Mouse (Mus musculus): ENCODE measurements around the gene Myh13. TPM values are rescaled to one million over a fixed set of nuclear protein-coding genes. Genes with fewer than 3 reads are reported as not detected.

Gene Myh13
- polyA plus RNA-seq, 1 experiment = not detected

- Histone ChIP-seq H3K4me3 (ENCODE audit: insufficient read depth, low read length) (no peak overlapping the region), H3K4me1 (ENCODE audit: control insufficient read depth, insufficient read depth, low read length) (no peaks in the 10 kb centered on the region; the same call in 1 of the 2 replicates), H3K27ac (ENCODE audit: insufficient read depth, low read length) (no peak overlapping the region)
- TF ChIP-seq CTCF (IDR thresholded peaks at IDR 0.05; ENCODE audit: borderline replicate concordance, insufficient read depth, low read length) (no peak), POLR2A (IDR thresholded peaks at IDR 0.05; ENCODE audit: low read depth, low read length) (no peak)
Observed at GRCm38 (mm10) chr11:67353011-67353410, 31.6 kb downstream of the Myh13 start.

GRCm38 (mm10) chr11:67358031-67358430 lies 36.6 kb downstream of the Myh13 start:
- no peak overlapping the region for H3K4me3 ChIP-seq (ENCODE audit: insufficient read depth, low read length)
- no peaks in the 10 kb centered on the region for H3K4me1 ChIP-seq (ENCODE audit: control insufficient read depth, insufficient read depth, low read length)
- TF ChIP-seq CTCF (IDR thresholded peaks at IDR 0.05; ENCODE audit: borderline replicate concordance, insufficient read depth, low read length) (no peak), POLR2A (IDR thresholded peaks at IDR 0.05; ENCODE audit: low read depth, low read length) (no peak)
- H3K27ac ChIP-seq (ENCODE audit: insufficient read depth, low read length) = no peak overlapping the region

- no peak overlapping the region for H3K4me3 ChIP-seq (ENCODE audit: insufficient read depth, low read length)
- TF ChIP-seq POLR2A (IDR thresholded peaks at IDR 0.05; ENCODE audit: low read depth, low read length) (no peak), CTCF (IDR thresholded peaks at IDR 0.05; ENCODE audit: borderline replicate concordance, insufficient read depth, low read length) (no peak)
- no peak overlapping the region for H3K27ac ChIP-seq (ENCODE audit: insufficient read depth, low read length)
- no peaks in the 10 kb centered on the region for H3K4me1 ChIP-seq (ENCODE audit: control insufficient read depth, insufficient read depth, low read length)
Observed at GRCm38 (mm10) chr11:67362236-67362635, 40.8 kb downstream of the Myh13 start.

GRCm38 (mm10) chr11:67364551-67364950 lies 43.1 kb downstream of the Myh13 start:
- Histone ChIP-seq H3K27ac (ENCODE audit: insufficient read depth, low read length) (no peak overlapping the region), H3K4me3 (ENCODE audit: insufficient read depth, low read length) (no peak overlapping the region), H3K4me1 (ENCODE audit: control insufficient read depth, insufficient read depth, low read length) (no peaks in the 10 kb centered on the region)
- no peak for TF ChIP-seq POLR2A (IDR thresholded peaks at IDR 0.05; ENCODE audit: low read depth, low read length)
- no peak for TF ChIP-seq CTCF (IDR thresholded peaks at IDR 0.05; ENCODE audit: borderline replicate concordance, insufficient read depth, low read length)

GRCm38 (mm10) chr11:67364986-67365721 lies 43.7 kb downstream of the Myh13 start:
- H3K27ac ChIP-seq (ENCODE audit: insufficient read depth, low read length) = no peak overlapping the region
- no peak overlapping the region for H3K4me3 ChIP-seq (ENCODE audit: insufficient read depth, low read length)
- TF ChIP-seq POLR2A (IDR thresholded peaks at IDR 0.05; ENCODE audit: low read depth, low read length) = no peak
- TF ChIP-seq CTCF (IDR thresholded peaks at IDR 0.05; ENCODE audit: borderline replicate concordance, insufficient read depth, low read length) = no peak
- no peaks in the 10 kb centered on the region for H3K4me1 ChIP-seq (ENCODE audit: control insufficient read depth, insufficient read depth, low read length)

GRCm38 (mm10) chr11:67366936-67367335 lies 45.5 kb downstream of the Myh13 start:
- no peaks in the 10 kb centered on the region for H3K4me1 ChIP-seq (ENCODE audit: control insufficient read depth, insufficient read depth, low read length)
- TF ChIP-seq POLR2A (IDR thresholded peaks at IDR 0.05; ENCODE audit: low read depth, low read length) (no peak), CTCF (IDR thresholded peaks at IDR 0.05; ENCODE audit: borderline replicate concordance, insufficient read depth, low read length) (no peak)
- no peak overlapping the region for H3K4me3 ChIP-seq (ENCODE audit: insufficient read depth, low read length)
- H3K27ac ChIP-seq (ENCODE audit: insufficient read depth, low read length) = no peak overlapping the region

GRCm38 (mm10) chr11:67373333-67373732 lies 51.9 kb downstream of the Myh13 start:
- Histone ChIP-seq H3K4me1 (ENCODE audit: control insufficient read depth, insufficient read depth, low read length) (no peaks in the 10 kb centered on the region), H3K4me3 (ENCODE audit: insufficient read depth, low read length) (no peak overlapping the region), H3K27ac (ENCODE audit: insufficient read depth, low read length) (no peak overlapping the region)
- TF ChIP-seq POLR2A (IDR thresholded peaks at IDR 0.05; ENCODE audit: low read depth, low read length) (no peak), CTCF (IDR thresholded peaks at IDR 0.05; ENCODE audit: borderline replicate concordance, insufficient read depth, low read length) (no peak)

- H3K4me3 ChIP-seq (ENCODE audit: insufficient read depth, low read length) = no peak overlapping the region
- no peak for TF ChIP-seq POLR2A (IDR thresholded peaks at IDR 0.05; ENCODE audit: low read depth, low read length)
- TF ChIP-seq CTCF (IDR thresholded peaks at IDR 0.05; ENCODE audit: borderline replicate concordance, insufficient read depth, low read length) = no peak
- no peak overlapping the region for H3K27ac ChIP-seq (ENCODE audit: insufficient read depth, low read length)
- H3K4me1 ChIP-seq (ENCODE audit: control insufficient read depth, insufficient read depth, low read length) = peaks cover 14% of the 10 kb centered on the region
Observed at GRCm38 (mm10) chr11:67376308-67376707, 54.9 kb downstream of the Myh13 start.

- peak overlapping the region; percentile 48 for H3K27ac ChIP-seq (ENCODE audit: insufficient read depth, low read length)
- TF ChIP-seq POLR2A (IDR thresholded peaks at IDR 0.05; ENCODE audit: low read depth, low read length) (peak; percentile 28; the same call in 1 of the 2 replicates), CTCF (IDR thresholded peaks at IDR 0.05; ENCODE audit: borderline replicate concordance, insufficient read depth, low read length) (no peak)
Observed at GRCm38 (mm10) chr11:67379703-67380510, 58.4 kb downstream of the Myh13 start.

GRCm38 (mm10) chr11:67381833-67382232 lies 60.4 kb downstream of the Myh13 start:
- H3K4me3 ChIP-seq (ENCODE audit: insufficient read depth, low read length) = no peak overlapping the region
- no peak overlapping the region for H3K27ac ChIP-seq (ENCODE audit: insufficient read depth, low read length)
- TF ChIP-seq CTCF (IDR thresholded peaks at IDR 0.05; ENCODE audit: borderline replicate concordance, insufficient read depth, low read length) = no peak
- TF ChIP-seq POLR2A (IDR thresholded peaks at IDR 0.05; ENCODE audit: low read depth, low read length) = no peak
- H3K4me1 ChIP-seq (ENCODE audit: control insufficient read depth, insufficient read depth, low read length) = peaks cover 14% of the 10 kb centered on the region

More at GRCm38 (mm10) chr11:67379703-67380510, 58.4 kb downstream of the Myh13 start:
- Histone ChIP-seq H3K4me3 (ENCODE audit: insufficient read depth, low read length) (no peak overlapping the region), H3K4me1 (ENCODE audit: control insufficient read depth, insufficient read depth, low read length) (peaks cover 14% of the 10 kb centered on the region)

Measured in embryonic fibroblast, embryonic 13.5 days (primary cell).